Mouse (Mus musculus): ENCODE results near the gene Ntm. TPM values are rescaled to one million over a fixed set of nuclear protein-coding genes. Genes with fewer than 3 reads are reported as not detected.

Ntm gene
- polyA plus RNA-seq, 1 experiment from 2014 or later = 0.66 TPM

DNA sequence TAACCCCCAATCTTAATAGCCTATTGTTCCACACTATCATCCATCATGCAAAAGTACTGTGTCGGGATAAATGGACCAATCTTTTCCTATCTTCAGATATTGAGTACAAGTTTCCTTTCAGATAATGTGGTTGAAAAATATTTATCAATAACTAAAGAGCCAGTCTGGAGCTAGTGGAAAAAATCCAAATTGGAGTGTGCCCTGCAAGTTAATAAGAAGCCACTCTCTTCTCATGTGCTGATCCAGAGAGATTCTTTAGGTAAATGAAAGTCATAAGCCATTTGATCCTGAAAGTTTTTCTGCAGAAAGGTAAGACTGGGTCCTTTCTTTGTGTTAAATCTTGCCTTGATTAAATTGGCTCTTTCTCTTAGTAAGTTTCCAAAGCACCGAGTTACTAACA is 627.3 kb downstream of the Ntm start:
- 67% methylated on average over 2 of the region's 2 CpGs for WGBS (ENCODE audit: insufficient replicate concordance)
- Histone ChIP-seq H3K4me3 (replicated peaks) (no peak overlapping the region), H3K27ac (replicated peaks) (no peak overlapping the region), H3K9me3 (replicated peaks) (no peaks in the 10 kb centered on the region), H3K27me3 (no peaks in the 10 kb centered on the region), H3K4me2 (no peak overlapping the region), H3K36me3 (replicated peaks) (no peaks in the 10 kb centered on the region), H3K4me1 (replicated peaks) (no peaks in the 10 kb centered on the region), H3K9ac (no peak overlapping the region)
- ATAC-seq (ENCODE audit: insufficient read depth) = no peak

GRCm38 (mm10) chr9:29332296-29333090 is 630.4 kb downstream of the Ntm start:
- Histone ChIP-seq H3K4me1 (replicated peaks) (no peaks in the 10 kb centered on the region), H3K4me2 (no peak overlapping the region), H3K4me3 (replicated peaks) (no peak overlapping the region), H3K9me3 (replicated peaks) (no peaks in the 10 kb centered on the region), H3K36me3 (replicated peaks) (no peaks in the 10 kb centered on the region), H3K27me3 (no peaks in the 10 kb centered on the region), H3K9ac (no peak overlapping the region), H3K27ac (replicated peaks) (no peak overlapping the region)
- 41% methylated on average over 3 of the region's 3 CpGs for WGBS (ENCODE audit: insufficient replicate concordance)
- ATAC-seq (ENCODE audit: insufficient read depth) = no peak

DNA sequence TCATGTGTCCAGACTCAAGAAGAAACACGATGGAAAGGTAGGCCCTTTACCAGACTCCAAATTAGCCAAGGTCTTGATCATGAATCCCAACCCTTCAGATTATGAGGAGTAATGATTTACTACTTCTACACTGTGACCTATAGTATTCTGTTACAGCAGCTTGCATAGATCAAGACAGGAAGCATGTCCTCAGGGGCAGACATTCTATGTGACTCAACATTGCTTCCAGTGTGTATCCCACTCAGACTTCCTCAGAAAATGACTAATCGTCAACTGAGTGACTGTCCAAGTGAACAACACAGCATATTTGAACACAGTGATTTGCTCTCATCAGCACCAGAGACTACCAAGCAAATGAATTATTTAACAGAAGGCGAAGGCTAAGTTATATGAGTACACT is 632.5 kb downstream of the Ntm start:
- Histone ChIP-seq H3K36me3 (replicated peaks) (no peaks in the 10 kb centered on the region), H3K27me3 (no peaks in the 10 kb centered on the region), H3K4me1 (replicated peaks) (no peaks in the 10 kb centered on the region), H3K9me3 (replicated peaks) (no peaks in the 10 kb centered on the region), H3K4me2 (no peak overlapping the region), H3K9ac (no peak overlapping the region), H3K4me3 (replicated peaks) (no peak overlapping the region), H3K27ac (replicated peaks) (no peak overlapping the region)
- WGBS (ENCODE audit: insufficient replicate concordance) = 58% methylated on average over 3 of the region's 3 CpGs
- no peak for ATAC-seq (ENCODE audit: insufficient read depth)

- no peak overlapping the region for H3K4me2 ChIP-seq
- no peak overlapping the region for H3K4me3 ChIP-seq (replicated peaks)
- no peak for ATAC-seq (ENCODE audit: insufficient read depth)
- 72% methylated on average over 3 of the region's 3 CpGs for WGBS (ENCODE audit: insufficient replicate concordance)
- H3K9me3 ChIP-seq (replicated peaks) = no peaks in the 10 kb centered on the region
- H3K27me3 ChIP-seq = no peaks in the 10 kb centered on the region
- H3K9ac ChIP-seq = no peak overlapping the region
- no peaks in the 10 kb centered on the region for H3K4me1 ChIP-seq (replicated peaks)
- H3K27ac ChIP-seq (replicated peaks) = no peak overlapping the region
- H3K36me3 ChIP-seq (replicated peaks) = no peaks in the 10 kb centered on the region
Measured at GRCm38 (mm10) chr9:29326283-29326682, 636.7 kb downstream of the Ntm start.

- WGBS (ENCODE audit: insufficient replicate concordance) = 61% methylated on average over 8 of the region's 8 CpGs
Measured at GRCm38 (mm10) chr9:29325137-29325536, 637.8 kb downstream of the Ntm start.

GRCm38 (mm10) chr9:29319197-29319596 is 643.7 kb downstream of the Ntm start:
- H3K27ac ChIP-seq (replicated peaks) = no peak overlapping the region
- no peaks in the 10 kb centered on the region for H3K4me1 ChIP-seq (replicated peaks)
- no peak for ATAC-seq (ENCODE audit: insufficient read depth)
- no peak overlapping the region for H3K4me3 ChIP-seq (replicated peaks)
- 20% methylated on average over 1 of the region's 1 CpGs for WGBS (ENCODE audit: insufficient replicate concordance)
- no peaks in the 10 kb centered on the region for H3K36me3 ChIP-seq (replicated peaks)
- no peaks in the 10 kb centered on the region; the same call in 1 of the 2 replicates for H3K9me3 ChIP-seq (replicated peaks)
- no peaks in the 10 kb centered on the region for H3K27me3 ChIP-seq
- H3K9ac ChIP-seq = no peak overlapping the region
- H3K4me2 ChIP-seq = no peak overlapping the region

More at GRCm38 (mm10) chr9:29325137-29325536, 637.8 kb downstream of the Ntm start:
- H3K4me1 ChIP-seq (replicated peaks) = no peaks in the 10 kb centered on the region
- no peak overlapping the region for H3K27ac ChIP-seq (replicated peaks)
- H3K4me3 ChIP-seq (replicated peaks) = no peak overlapping the region
- H3K9ac ChIP-seq = no peak overlapping the region
- no peaks in the 10 kb centered on the region for H3K27me3 ChIP-seq
- no peak for ATAC-seq (ENCODE audit: insufficient read depth)
- no peak overlapping the region for H3K4me2 ChIP-seq
- no peaks in the 10 kb centered on the region for H3K36me3 ChIP-seq (replicated peaks)
- H3K9me3 ChIP-seq (replicated peaks) = no peaks in the 10 kb centered on the region; the same call in 1 of the 2 replicates

DNA sequence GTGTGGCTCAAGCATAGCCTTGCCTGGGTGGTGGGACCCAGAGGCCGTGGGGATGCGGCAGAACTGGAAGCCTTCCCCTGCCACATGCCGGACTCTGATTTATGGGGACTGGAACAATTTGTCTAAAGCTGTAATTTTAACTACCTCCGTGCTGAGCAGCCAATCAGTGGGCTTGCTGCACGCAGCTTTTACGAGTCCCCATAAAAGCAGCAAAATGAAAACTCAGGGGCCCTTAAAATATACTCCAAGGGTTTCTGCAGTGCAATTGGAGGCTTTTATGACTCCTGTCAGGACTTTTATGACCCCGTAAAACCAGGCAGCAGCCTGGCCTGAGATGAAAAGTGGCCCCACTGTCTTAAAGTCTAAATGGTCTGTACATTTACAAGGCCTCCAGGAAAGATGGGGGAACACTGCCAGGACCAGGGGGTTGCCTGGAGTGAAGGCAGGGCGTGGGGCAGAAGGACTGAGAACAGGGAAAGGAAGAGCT is 644.2 kb downstream of the Ntm start:
- Histone ChIP-seq H3K27ac (replicated peaks) (no peak overlapping the region), H3K36me3 (replicated peaks) (no peaks in the 10 kb centered on the region), H3K4me1 (replicated peaks) (no peaks in the 10 kb centered on the region), H3K27me3 (no peaks in the 10 kb centered on the region), H3K4me2 (no peak overlapping the region), H3K9me3 (replicated peaks) (no peaks in the 10 kb centered on the region; the same call in 1 of the 2 replicates), H3K4me3 (replicated peaks) (no peak overlapping the region), H3K9ac (no peak overlapping the region)
- 25% methylated on average over 8 of the region's 8 CpGs for whole genome bisulfite sequencing (ENCODE audit: insufficient replicate concordance)
- no peak for ATAC-seq (ENCODE audit: insufficient read depth)

DNA sequence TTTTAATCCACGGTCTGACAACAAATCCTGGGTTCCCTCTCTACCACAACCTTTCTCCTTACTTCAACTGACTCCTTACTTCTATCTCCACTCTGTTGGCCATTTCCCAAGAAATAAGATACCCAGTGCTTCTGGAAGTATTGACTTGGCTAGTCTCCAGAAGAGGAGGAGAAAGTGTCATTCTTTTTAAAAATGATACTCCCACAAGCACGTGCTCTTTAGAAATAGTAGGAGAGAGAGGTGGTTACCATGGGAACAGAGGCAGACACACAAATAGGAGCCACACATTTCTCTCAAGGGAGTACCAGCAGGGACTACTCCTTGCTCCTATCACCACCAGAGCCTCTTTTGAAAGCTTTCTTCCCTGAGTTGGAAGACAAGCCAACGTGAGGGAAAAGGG is 645.3 kb downstream of the Ntm start:
- no peak overlapping the region for H3K4me2 ChIP-seq
- 46% methylated on average over 3 of the region's 3 CpGs for WGBS (ENCODE audit: insufficient replicate concordance)
- H3K9me3 ChIP-seq (replicated peaks) = no peaks in the 10 kb centered on the region; the same call in 1 of the 2 replicates
- ATAC-seq (ENCODE audit: insufficient read depth) = no peak
- H3K36me3 ChIP-seq (replicated peaks) = no peaks in the 10 kb centered on the region
- H3K4me1 ChIP-seq (replicated peaks) = no peaks in the 10 kb centered on the region
- H3K27ac ChIP-seq (replicated peaks) = no peak overlapping the region
- H3K9ac ChIP-seq = no peak overlapping the region
- H3K4me3 ChIP-seq (replicated peaks) = no peak overlapping the region
- no peaks in the 10 kb centered on the region for H3K27me3 ChIP-seq

- Histone ChIP-seq H3K27me3 (no peaks in the 10 kb centered on the region), H3K4me1 (replicated peaks) (no peaks in the 10 kb centered on the region), H3K9ac (no peak overlapping the region), H3K27ac (replicated peaks) (no peak overlapping the region), H3K4me3 (replicated peaks) (no peak overlapping the region), H3K36me3 (replicated peaks) (no peaks in the 10 kb centered on the region), H3K4me2 (no peak overlapping the region), H3K9me3 (replicated peaks) (no peaks in the 10 kb centered on the region; the same call in 1 of the 2 replicates)
- 43% methylated on average over 8 of the region's 8 CpGs for WGBS (ENCODE audit: insufficient replicate concordance)
- no peak for ATAC-seq (ENCODE audit: insufficient read depth)
Measured at GRCm38 (mm10) chr9:29315842-29316241, 647.1 kb downstream of the Ntm start.

- ATAC-seq (ENCODE audit: insufficient read depth) = no peak
- no peaks in the 10 kb centered on the region for H3K36me3 ChIP-seq (replicated peaks)
- WGBS (ENCODE audit: insufficient replicate concordance) = 9% methylated on average over 2 of the region's 2 CpGs
- no peak overlapping the region for H3K9ac ChIP-seq
- no peaks in the 10 kb centered on the region for H3K4me1 ChIP-seq (replicated peaks)
- H3K27me3 ChIP-seq = no peaks in the 10 kb centered on the region
- H3K27ac ChIP-seq (replicated peaks) = no peak overlapping the region
- no peak overlapping the region for H3K4me3 ChIP-seq (replicated peaks)
- no peaks in the 10 kb centered on the region; the same call in 1 of the 2 replicates for H3K9me3 ChIP-seq (replicated peaks)
- H3K4me2 ChIP-seq = no peak overlapping the region
Measured at GRCm38 (mm10) chr9:29306961-29307360, 656.0 kb downstream of the Ntm start.

DNA sequence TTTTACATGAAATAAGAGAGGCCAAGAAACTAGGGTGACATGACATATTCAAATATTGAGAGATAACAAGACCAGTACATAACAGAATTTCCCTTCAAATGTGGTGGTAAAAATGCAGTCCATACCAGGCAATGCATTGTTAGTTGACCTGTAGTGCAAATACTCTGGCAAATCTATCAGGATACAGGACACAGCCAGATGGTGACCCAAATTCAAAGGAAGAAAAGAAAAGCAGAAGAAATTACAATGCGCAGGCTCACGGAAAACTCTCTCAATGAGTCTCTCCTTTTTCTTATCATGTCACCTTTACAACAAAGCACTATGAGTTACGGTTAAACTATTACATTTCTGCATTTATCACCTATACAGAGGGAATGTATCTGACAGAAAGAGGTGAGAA is 664.6 kb downstream of the Ntm start:
- Histone ChIP-seq H3K9me3 (replicated peaks) (no peaks in the 10 kb centered on the region), H3K36me3 (replicated peaks) (no peaks in the 10 kb centered on the region), H3K27ac (replicated peaks) (no peak overlapping the region), H3K4me2 (no peak overlapping the region), H3K9ac (no peak overlapping the region), H3K4me3 (replicated peaks) (no peak overlapping the region), H3K27me3 (no peaks in the 10 kb centered on the region), H3K4me1 (replicated peaks) (no peaks in the 10 kb centered on the region)
- no peak for ATAC-seq (ENCODE audit: insufficient read depth)
- WGBS (ENCODE audit: insufficient replicate concordance) = 78% methylated on average over 3 of the region's 3 CpGs

Data from liver, embryonic 15.5 days (tissue).